ENCODE assay signal across 8 mouse cellular contexts in genomic region chr9:21367357-21368111, GRCm38 (mm10). TPM values are rescaled to one million over a fixed set of nuclear protein-coding genes. Genes with fewer than 3 reads are reported as not detected.
A peak's percentile ranks its signal among the peaks of the same experiment; 100 is the strongest.
DNase-seq lines count a peak whose midpoint lies in the region; ATAC-seq lines count a peak whose summit lies in the region.

Ilf3 (plus strand) TSS chr9:21367871.

- peak within 1 kb of the TSS; percentile 92 for H3K27ac ChIP-seq in intestine, embryonic 14.5 days (ENCODE audit: low read depth)

- intact Hi-C loops in left cerebral cortex, postnatal 14 days (cut with DNase I): loop anchor here (2.0 kb wide), 1 partner anchor 43 kb away; the partner anchor contains the start of gene Qtrt1

- under 1% methylated on average over 59 of the region's 66 CpGs for WGBS in intestine, embryonic 14.5 days

- peak within 1 kb of the TSS; percentile 97 for H3K4me3 ChIP-seq in intestine, embryonic 14.5 days (ENCODE audit: low read depth, low read length)

- H3K27me3 ChIP-seq in intestine, embryonic 14.5 days (replicated peaks; ENCODE audit: control insufficient read depth, insufficient read depth, low read length): no peaks in the 10 kb centered on the region; the same call in 1 of the 2 replicates

- peak within 1 kb of the TSS; percentile 93 for H3K4me2 ChIP-seq in intestine, embryonic 14.5 days (ENCODE audit: low read length)

- peak; percentile 92 for ATAC-seq in intestine, embryonic 14.5 days (replicated peaks; ENCODE audit: low FRiP score, low TSS enrichment, low read depth)

- no peaks in the 10 kb centered on the region for H3K9me3 ChIP-seq in intestine, embryonic 14.5 days (ENCODE audit: control insufficient read depth, low read length)

- H3K4me1 ChIP-seq in intestine, embryonic 14.5 days (replicated peaks; ENCODE audit: control insufficient read depth, insufficient read depth, low read length): peaks cover 11% of the 10 kb centered on the region

- peak; percentile 96 to 98 for DNase-seq in adrenal gland, adult 18-20 months (ENCODE audit: low spot score in 2 of 2)
- DNase-seq in embryo, embryonic 11 days: peak; percentile 100
- DNase-seq in gastrocnemius, postnatal 25 days: peak; percentile 100
- DNase-seq in intestine, embryonic 14.5 days (ENCODE audit: low spot score): peak; percentile 99
- DNase-seq in left cerebral cortex, postnatal 14 days (ENCODE audit: low spot score in 2 of 2): peak; percentile 100
- DNase-seq in mesoderm, embryonic 11.5 days (ENCODE audit: low read depth, low spot score): peak; percentile 100
- DNase-seq in right cerebral cortex, postnatal 36 days (ENCODE audit: low spot score in 2 of 2): peak; percentile 100
- peak; percentile 100 for DNase-seq in yolk sac, embryonic 10.5 days (ENCODE audit: low spot score)

- H3K9ac ChIP-seq in intestine, embryonic 14.5 days (ENCODE audit: low read length): peak within 1 kb of the TSS; percentile 97

- peaks cover 11% of the 10 kb centered on the region for H3K36me3 ChIP-seq in intestine, embryonic 14.5 days (ENCODE audit: control insufficient read depth, insufficient read depth, low read length)

RNA-seq across cellular contexts. Expression of gene Ilf3, which starts in this region (rescaled TPM):
- 10 to 100 TPM; 56.5 to 59.6 TPM for total RNA-seq in adrenal gland, adult 18-20 months (2021)
- total RNA-seq in gastrocnemius, postnatal 25 days (2021): 10 to 100 TPM; 17.9 to 19.2 TPM
- 179 and 188 TPM in 2 replicates for polyA plus RNA-seq in intestine, embryonic 14.5 days (2014; fragmentation: Nextera tagmentation; extraction: Ambion mirVana)
- total RNA-seq in left cerebral cortex, postnatal 14 days (2021): 10 to 100 TPM; 69.8 to 78.8 TPM

Comparison
In these comparisons a context has a peak if more than half of its experiments do, and no peak if none do; other contexts are left out.
1. Peak in every context shown above with its lines: DNase-seq, ATAC-seq, H3K4me3 ChIP-seq and H3K27ac ChIP-seq.